Mouse (Mus musculus) G1E (cell line): ENCODE results near the gene Wwox.

ENCODE experiments used
- CTCF ChIP-seq: IDR thresholded peaks from 2 replicates; pipeline ENCODE4 v1.5.1; 2012; ENCODE audit warnings: low read depth, low read length, inconsistent platforms, mixed read lengths
- GATA1 ChIP-seq: IDR thresholded peaks from 2 replicates; pipeline ENCODE4 v1.6.1; 2012; ENCODE audit warnings: borderline replicate concordance, low read length, inconsistent platforms, mixed read lengths
- GATA2 ChIP-seq: IDR thresholded peaks from 2 replicates; pipeline ENCODE4 v1.6.1; 2012; ENCODE audit warnings: low read depth, low read length, inconsistent platforms, borderline replicate concordance
- POLR2AphosphoS5 ChIP-seq: IDR thresholded peaks from 2 replicates; pipeline ENCODE4 v1.6.1; 2012; ENCODE audit warnings: low read depth, low read length, inconsistent platforms; ENCODE audit not compliant: insufficient replicate concordance
- TAL1 ChIP-seq: conservative IDR thresholded peaks from 2 replicates; pipeline ENCODE4 v1.6.1; 2012; ENCODE audit warnings: low read depth, low read length, inconsistent platforms, mixed read lengths

DNA sequence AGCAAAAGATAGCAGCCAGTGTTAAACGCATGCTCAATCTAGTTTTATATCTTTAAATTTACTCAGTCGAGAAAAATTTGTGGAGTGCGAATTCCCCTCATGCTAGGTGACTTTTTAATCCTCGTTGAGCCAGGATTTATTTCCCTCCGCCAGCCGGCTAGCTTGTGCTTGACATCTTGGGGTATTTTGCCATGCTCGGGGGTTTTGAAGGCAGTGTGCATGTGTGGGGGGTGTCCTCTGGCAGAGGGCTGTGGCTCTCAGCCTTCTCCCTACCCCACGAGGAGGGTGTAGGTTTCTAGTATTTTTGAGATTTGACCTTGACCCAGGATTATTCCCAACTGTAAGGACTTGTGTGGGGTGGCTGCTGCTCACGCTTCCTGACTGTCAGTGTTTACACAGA lies 857.3 kb downstream of the Wwox start:
- TF ChIP-seq CTCF: no peak
- no peak for TF ChIP-seq GATA1
- no peak for TF ChIP-seq TAL1
- no peak for TF ChIP-seq POLR2AphosphoS5
- no peak for TF ChIP-seq GATA2
